Mouse (Mus musculus) thymus, postnatal 14 days (tissue): ENCODE data around the gene Mip.
"Not testable (repeated sequence)": the region's sequence is repeated elsewhere in the genome, so short reads cannot be mapped to it uniquely, and the experiment has no call there.

Experiments
- DNase-seq: peaks from one replicate; pipeline ENCODE4 v3.0.0; 2021

The Mip gene

GRCm38 (mm10) chr10:128212148-128212547 is 13.5 kb upstream of the Mip start:
- DNase-seq: no peak

GRCm38 (mm10) chr10:128212871-128213323 is 12.7 kb upstream of the Mip start:
- DNase-seq: peak; percentile 79

GRCm38 (mm10) chr10:128214112-128214511 is 11.5 kb upstream of the Mip start:
- not testable (repeated sequence) for DNase-seq

GRCm38 (mm10) chr10:128214981-128215380 is 10.7 kb upstream of the Mip start:
- DNase-seq: no peak

- no peak for DNase-seq
These were observed 7.1 kb upstream of the Mip start for GRCm38 (mm10) chr10:128218387-128219117.

- DNase-seq: no peak
These were observed 3.9 kb upstream of the Mip start for GRCm38 (mm10) chr10:128221533-128222286.

- DNase-seq: no peak
These were observed 574 bp upstream of the Mip start for GRCm38 (mm10) chr10:128225064-128225463.

GRCm38 (mm10) chr10:128227592-128227991 is 2.0 kb downstream of the Mip start:
- DNase-seq: no peak

- DNase-seq: no peak
These were observed 2.4 kb downstream of the Mip start for GRCm38 (mm10) chr10:128228009-128228408.

- peak; percentile 41 for DNase-seq
These were observed 4.9 kb downstream of the Mip start for GRCm38 (mm10) chr10:128230582-128230981.

GRCm38 (mm10) chr10:128231146-128231545 is 5.5 kb downstream of the Mip start:
- peak; percentile 29 for DNase-seq

GRCm38 (mm10) chr10:128231697-128232419 is 6.2 kb downstream of the Mip start, which contains the start of gene Timeless:
Timeless (plus strand) TSS chr10:128232065.
- DNase-seq: peak; percentile 92

GRCm38 (mm10) chr10:128232420-128232985 is 6.9 kb downstream of the Mip start:
- DNase-seq: peak; percentile 71

GRCm38 (mm10) chr10:128236321-128236720 is 10.7 kb downstream of the Mip start:
- no peak for DNase-seq

- DNase-seq: peak; percentile 12
These were observed 12.3 kb downstream of the Mip start for GRCm38 (mm10) chr10:128237807-128238480.

- no peak for DNase-seq
These were observed 13.5 kb downstream of the Mip start for GRCm38 (mm10) chr10:128239140-128239539.

GRCm38 (mm10) chr10:128240131-128240530 is 14.5 kb downstream of the Mip start:
- DNase-seq: no peak

GRCm38 (mm10) chr10:128243252-128243651 is 17.6 kb downstream of the Mip start:
- DNase-seq: no peak

- DNase-seq: no peak
These were observed 18.5 kb downstream of the Mip start for GRCm38 (mm10) chr10:128244121-128244520.

GRCm38 (mm10) chr10:128247020-128247732 is 21.5 kb downstream of the Mip start:
- DNase-seq: no peak

- DNase-seq: no peak
These were observed 24.9 kb downstream of the Mip start for GRCm38 (mm10) chr10:128250565-128250964.
